Mouse (Mus musculus): ENCODE results near the gene Ttc21a.

DNA sequence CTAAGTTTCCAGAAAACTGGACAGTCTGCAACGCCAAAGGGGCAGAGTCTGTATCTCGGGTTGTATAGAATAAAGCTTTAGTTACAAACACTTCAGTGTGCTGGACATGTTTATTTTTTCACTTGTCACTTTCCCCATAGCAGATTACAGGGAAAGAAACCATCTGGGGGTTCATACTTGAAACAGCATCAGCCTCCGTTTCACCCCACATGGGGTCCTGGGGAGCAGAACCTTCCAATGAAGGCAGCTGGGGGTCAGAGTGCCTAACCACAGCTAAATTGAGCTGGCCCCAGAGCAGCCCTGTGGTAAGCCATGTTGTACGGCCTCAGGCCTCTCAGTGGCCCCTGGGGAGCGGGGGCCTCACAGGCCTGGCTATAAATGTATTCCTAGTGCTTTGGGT lies 10.9 kb upstream of the Ttc21a start:
- TF ChIP-seq CTCF (conservative IDR thresholded peaks at IDR 0.05; ENCODE audit: low read length) (no peak), POU5F1 (IDR thresholded peaks at IDR 0.05; ENCODE audit: borderline replicate concordance, low read length) (no peak)
